Comparison of ENCODE assay signal across 8 mouse cellular contexts in genomic region chr9:71976034-71976433, GRCm38 (mm10).
DNase-seq lines count a peak whose midpoint lies in the region; ATAC-seq lines count a peak whose summit lies in the region.
"Had no signal": no experiment of that assay in that cellular context is flagged by ENCODE, and none has a peak within 500 bp of the region (broad histone marks: within the 10 kb centered on the region; RNA-seq: fewer than 3 reads in every experiment).

No protein-coding gene starts in this region.

- no peak overlapping the region for H3K9ac ChIP-seq in hindbrain, embryonic 11.5 days (ENCODE audit: low read depth, low read length)
- H3K9ac ChIP-seq: embryonic facial prominence, embryonic 13.5 days had no signal

- no peaks in the 10 kb centered on the region for H3K27me3 ChIP-seq in hindbrain, embryonic 11.5 days (ENCODE audit: control insufficient read depth, insufficient read depth, low read length)
- H3K27me3 ChIP-seq in midbrain, embryonic 10.5 days (ENCODE audit: low read depth, poor library complexity, severe bottlenecking), result no peaks in the 10 kb centered on the region
- H3K27me3 ChIP-seq: embryonic facial prominence, embryonic 13.5 days had no signal

- peak; percentile 16 to 18 for DNase-seq in thymus, postnatal 36 days
- DNase-seq in thymus, adult 18-20 months, result no peak
- DNase-seq in cerebellum, postnatal 4 days (ENCODE audit: low spot score in 2 of 2), result peak; percentile 48 to 83
- peak; percentile 85 for DNase-seq in hindbrain, embryonic 11.5 days (ENCODE audit: low spot score)
- DNase-seq in midbrain, embryonic 10.5 days (ENCODE audit: low spot score), result peak; percentile 70
- DNase-seq in thymus, postnatal 4 days, result peak; percentile 38
- no peak for DNase-seq in left cerebral cortex, adult 18-20 months (ENCODE audit: low spot score in 2 of 2)

- peak; percentile 96 for ATAC-seq in hindbrain, embryonic 11.5 days (ENCODE audit: low FRiP score)

- no peak overlapping the region for H3K4me2 ChIP-seq in hindbrain, embryonic 11.5 days (replicated peaks; ENCODE audit: low read depth, low read length)
- H3K4me2 ChIP-seq: embryonic facial prominence, embryonic 13.5 days had no signal

- no peaks in the 10 kb centered on the region for H3K9me3 ChIP-seq in hindbrain, embryonic 11.5 days (ENCODE audit: control insufficient read depth, low read length)
- no peaks in the 10 kb centered on the region for H3K9me3 ChIP-seq in midbrain, embryonic 10.5 days (replicated peaks)
- H3K9me3 ChIP-seq: embryonic facial prominence, embryonic 13.5 days had no signal

- no peaks in the 10 kb centered on the region for H3K36me3 ChIP-seq in hindbrain, embryonic 11.5 days (ENCODE audit: control insufficient read depth, insufficient read depth, low read length)
- peaks cover 6% of the 10 kb centered on the region for H3K36me3 ChIP-seq in midbrain, embryonic 10.5 days
- H3K36me3 ChIP-seq: embryonic facial prominence, embryonic 13.5 days had no signal

- H3K4me3 ChIP-seq in hindbrain, embryonic 11.5 days (ENCODE audit: low read depth, low read length), result no peak overlapping the region
- H3K4me3 ChIP-seq in midbrain, embryonic 10.5 days, result no peak overlapping the region
- H3K4me3 ChIP-seq: embryonic facial prominence, embryonic 13.5 days had no signal

- peaks cover 5% of the 10 kb centered on the region; the same call in 1 of the 2 replicates for H3K4me1 ChIP-seq in hindbrain, embryonic 11.5 days (replicated peaks; ENCODE audit: control insufficient read depth, insufficient read depth, low read length)
- peaks cover 37% of the 10 kb centered on the region for H3K4me1 ChIP-seq in midbrain, embryonic 10.5 days

- 23% methylated on average over 6 of the region's 6 CpGs for WGBS in hindbrain, embryonic 11.5 days
- WGBS in midbrain, embryonic 10.5 days, result 41% methylated on average over 6 of the region's 6 CpGs

- H3K27ac ChIP-seq in hindbrain, embryonic 11.5 days (ENCODE audit: low read depth, low read length), result peak overlapping the region; percentile 75
- H3K27ac ChIP-seq in midbrain, embryonic 10.5 days (replicated peaks), result peak overlapping the region; percentile 42
- H3K27ac ChIP-seq: embryonic facial prominence, embryonic 13.5 days had no signal

Comparison
In these comparisons a context has a peak if more than half of its experiments do, and no peak if none do; other contexts are left out.
1. DNase-seq: peak in thymus, postnatal 36 days (2 of 2), cerebellum, postnatal 4 days (2 of 2), hindbrain, embryonic 11.5 days (single experiment), midbrain, embryonic 10.5 days (single experiment) and thymus, postnatal 4 days (single experiment); none in thymus, adult 18-20 months (0 of 2) and left cerebral cortex, adult 18-20 months (0 of 2).